Mouse (Mus musculus) C3H10T1/2 (cell line): ENCODE measurements around the gene Ntrk1. TPM values are rescaled to one million over a fixed set of nuclear protein-coding genes. Genes with fewer than 3 reads are reported as not detected.

ENCODE experiments used
- polyA plus RNA-seq, 2 experiments: library from polyadenylated mRNA; unstranded; fragments of >200 nt; fragmentation: generic; extraction: Trizol; gene quantifications; one replicate each; pipeline ENCODE4 v1.2.1; 2012; ENCODE audit warnings: missing spikeins in 2 of 2

Ntrk1 gene
- not detected for polyA plus RNA-seq

GRCm38 (mm10) chr3:87794922-87795325 is at the start of gene Ntrk1:
TSS of gene Ntrk1 (minus strand) at chr3:87795162.

GRCm38 (mm10) chr3:87824206-87824605 is 29.2 kb upstream of the Ntrk1 start, which contains the start of gene Pear1:
TSS of gene Pear1 (minus strand) at chr3:87824306.

GRCm38 (mm10) chr3:87796736-87797334 is 1.9 kb upstream of the Ntrk1 start, which contains the start of gene Insrr:
TSS of gene Insrr (plus strand) at chr3:87796951.

GRCm38 (mm10) chr3:87748431-87748830 is 46.5 kb downstream of the Ntrk1 start, which contains the start of gene Lrrc71:
TSS of gene Lrrc71 (minus strand) at chr3:87748625.

Other genes with a start within 250 kb of the Ntrk1 start
- gene Arhgef11, start 177.6 kb downstream of the Ntrk1 start, polyA plus RNA-seq = 10 to 100 TPM in 1 of 2 experiments, under 1 TPM in 1; 0.95 to 10.5 TPM
- gene Lrrc71, start 46.5 kb downstream of the Ntrk1 start, polyA plus RNA-seq = under 1 TPM; 0.28 to 0.38 TPM
- not detected for gene Insrr, start 1.8 kb upstream of the Ntrk1 start, polyA plus RNA-seq
- 10 to 100 TPM; 13.4 to 32.4 TPM for gene Pear1, start 29.1 kb upstream of the Ntrk1 start, polyA plus RNA-seq
- under 1 TPM in 1 of 2 experiments, not detected in 1; 0.01 TPM for gene Sh2d2a, start 51.6 kb upstream of the Ntrk1 start, polyA plus RNA-seq
- gene Prcc, start 90.4 kb upstream of the Ntrk1 start, polyA plus RNA-seq = 10 to 100 TPM; 30.7 to 50.3 TPM
- gene Hdgf, start 111.2 kb upstream of the Ntrk1 start, polyA plus RNA-seq = 100 to 1,000 TPM; 155 to 249 TPM
- gene Mrpl24, start 124.3 kb upstream of the Ntrk1 start, polyA plus RNA-seq = 10 to 100 TPM; 55.0 to 92.7 TPM
- 10 to 100 TPM in 1 of 2 experiments, 1 to 10 TPM in 1; 3.8 to 16.4 TPM for gene Isg20l2, start 135.2 kb upstream of the Ntrk1 start, polyA plus RNA-seq
- 1 to 10 TPM; 1.3 to 9.6 TPM for gene Rrnad1, start 135.6 kb upstream of the Ntrk1 start, polyA plus RNA-seq
- gene Crabp2, start 153.5 kb upstream of the Ntrk1 start, polyA plus RNA-seq = 1 to 10 TPM; 1.8 to 6.7 TPM
- 1 to 10 TPM; 1.6 to 1.9 TPM for gene Nes, start 175.9 kb upstream of the Ntrk1 start, polyA plus RNA-seq
- gene Bcan, start 205.1 kb upstream of the Ntrk1 start, polyA plus RNA-seq = not detected
- gene Hapln2, start 232.4 kb upstream of the Ntrk1 start, polyA plus RNA-seq = not detected
- 1 to 10 TPM; 8.1 to 8.2 TPM for gene Gpatch4, start 247.9 kb upstream of the Ntrk1 start, polyA plus RNA-seq